Mouse (Mus musculus) forebrain, embryonic 16.5 days (tissue): ENCODE measurements around the gene Olfr221. TPM values are rescaled to one million over a fixed set of nuclear protein-coding genes. Genes with fewer than 3 reads are reported as not detected.

ENCODE experiments used
- ATAC-seq: fragments of 200-750 bp; cut with Nextera tagmentation; 2 replicates; pipeline ENCODE4 v1.8.0; 2017; ENCODE audit warnings: mild to moderate bottlenecking, moderate library complexity
- H3K27ac ChIP-seq: fragments of 300-500 bp; sonication (generic); 2 replicates; pipeline ENCODE4 v1.5.1; 2014; ENCODE audit warnings: low read length, control low read depth
- H3K27me3 ChIP-seq: fragments of 300-500 bp; sonication (generic); replicated peaks from 2 replicates; pipeline ENCODE4 v1.6.1; 2014; ENCODE audit warnings: low read length; ENCODE audit not compliant: control insufficient read depth, insufficient read depth
- H3K36me3 ChIP-seq: fragments of 300-500 bp; sonication (generic); 2 replicates; pipeline ENCODE4 v1.6.1; 2014; ENCODE audit not compliant: control insufficient read depth, insufficient read depth
- H3K4me1 ChIP-seq: fragments of 300-500 bp; sonication (generic); replicated peaks from 2 replicates; pipeline ENCODE4 v1.6.1; 2014; ENCODE audit warnings: low read length; ENCODE audit not compliant: control insufficient read depth, insufficient read depth
- H3K4me2 ChIP-seq: fragments of 300-500 bp; sonication (generic); 2 replicates; pipeline ENCODE4 v1.6.1; 2014; ENCODE audit warnings: mild to moderate bottlenecking, low read length, control low read depth
- H3K4me3 ChIP-seq: fragments of 300-500 bp; sonication (generic); replicated peaks from 2 replicates; pipeline ENCODE4 v1.5.1; 2014; ENCODE audit warnings: mild to moderate bottlenecking, low read length, control low read depth
- H3K9ac ChIP-seq: fragments of 300-500 bp; sonication (generic); replicated peaks from 2 replicates; pipeline ENCODE4 v1.6.1; 2014; ENCODE audit warnings: low read depth, low read length, control low read depth
- H3K9me3 ChIP-seq: fragments of 300-500 bp; sonication (generic); 2 replicates; pipeline ENCODE4 v1.6.1; 2016; ENCODE audit warnings: low read length; ENCODE audit not compliant: control insufficient read depth
- WGBS: fragments of 180-500 bp; shearing (Covaris S2); extraction: QIAGEN DNeasy Blood & Tissue Kit; methylation state at CpG from one replicate; pipeline ENCODE4 v1.1.7; 2014; 5-methylcytosine and 5-hydroxymethylcytosine counted together
- polyA plus RNA-seq: library from polyadenylated mRNA; unstranded; fragments of >200 nt; fragmentation: Nextera tagmentation; extraction: Ambion mirVana; gene quantifications from 2 replicates; pipeline ENCODE4 v1.2.1, GENCODE M21; 2015

Gene Olfr221
- polyA plus RNA-seq, 1 experiment from 2014 or later, result not detected

DNA sequence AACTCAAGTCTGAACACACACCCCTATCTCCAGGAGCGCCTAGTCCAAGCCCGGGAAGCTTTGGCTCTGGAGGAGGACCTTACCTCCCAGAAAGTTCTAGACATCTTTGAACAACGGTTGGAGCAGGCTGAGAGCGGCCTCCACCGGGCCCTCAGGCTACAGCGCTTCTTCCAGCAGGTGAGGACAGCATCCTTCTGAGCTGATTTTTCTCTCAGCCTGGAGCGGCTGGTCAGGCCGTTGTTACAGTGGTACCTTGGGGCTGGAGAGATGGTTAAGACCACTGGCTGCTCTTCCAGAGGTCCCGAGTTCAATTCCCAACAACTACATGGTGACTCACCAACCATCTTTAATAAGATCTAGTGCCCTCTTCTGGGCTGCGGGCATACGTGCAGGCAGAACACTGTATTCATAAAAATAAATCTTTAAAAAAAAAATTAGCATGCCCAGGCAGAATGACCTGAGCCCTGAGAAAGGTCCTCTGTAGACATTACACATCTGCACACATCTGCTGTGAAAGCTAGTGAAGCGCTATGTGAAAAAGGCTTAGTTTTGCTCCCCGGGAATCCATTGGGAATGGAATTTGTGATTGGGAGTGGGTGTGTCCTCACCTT, 45.9 kb downstream of the Olfr221 start:
- H3K4me1 ChIP-seq, result 0 out of 2 replicates have a peak, but pooled peaks cover 2% of the 10 kb centered on the region
- H3K36me3 ChIP-seq, result peaks cover 24% of the 10 kb centered on the region
- H3K27me3 ChIP-seq, result no peaks in the 10 kb centered on the region
- H3K9me3 ChIP-seq, result no peaks in the 10 kb centered on the region
- WGBS, result 85% methylated on average over 13 of the region's 13 CpGs
- H3K4me2 ChIP-seq, result no peak overlapping the region
- no peak overlapping the region for H3K4me3 ChIP-seq
- no peak overlapping the region for H3K27ac ChIP-seq
- no peak overlapping the region for H3K9ac ChIP-seq
- ATAC-seq, result 0 out of 2 replicates have a peak, but pooled peaks have one; percentile 13

DNA sequence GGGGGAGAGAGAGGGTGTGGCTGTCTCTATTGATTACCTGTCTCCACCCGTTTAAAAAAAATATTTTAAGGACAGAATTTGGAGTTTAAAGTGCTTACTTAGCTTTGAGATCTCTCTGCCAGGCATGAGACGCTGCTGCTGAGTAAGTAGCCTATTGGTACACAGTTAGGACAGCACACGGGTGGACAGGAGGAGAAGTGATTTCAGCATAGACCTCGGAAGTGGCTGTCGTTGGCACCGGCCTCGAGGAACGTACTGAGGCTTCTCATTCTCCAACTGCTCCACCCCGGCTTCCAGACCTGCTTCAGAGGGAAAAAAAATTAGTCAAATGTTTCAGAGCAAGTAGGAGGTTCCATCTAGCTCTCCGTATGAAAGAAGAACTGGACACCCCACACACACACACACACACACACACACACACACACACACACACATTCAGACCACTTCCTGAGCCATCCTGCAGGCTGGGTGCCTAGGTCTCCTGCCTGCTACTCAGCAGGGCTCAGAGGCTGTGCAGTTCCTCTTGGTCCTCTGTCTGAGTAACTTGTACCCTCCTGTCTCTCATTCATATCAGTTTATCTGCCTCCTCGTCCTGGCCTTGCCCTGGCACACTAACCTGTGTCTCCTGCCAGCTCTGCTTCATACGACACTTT, 46.9 kb downstream of the Olfr221 start:
- H3K4me1 ChIP-seq, result 0 out of 2 replicates have a peak, but pooled peaks cover 2% of the 10 kb centered on the region
- H3K4me2 ChIP-seq, result no peak overlapping the region
- H3K9ac ChIP-seq, result no peak overlapping the region
- no peak overlapping the region for H3K4me3 ChIP-seq
- no peak overlapping the region for H3K27ac ChIP-seq
- WGBS, result 79% methylated on average over 12 of the region's 12 CpGs
- ATAC-seq, result no peak
- peaks cover 27% of the 10 kb centered on the region for H3K36me3 ChIP-seq
- no peaks in the 10 kb centered on the region for H3K27me3 ChIP-seq
- no peaks in the 10 kb centered on the region for H3K9me3 ChIP-seq

DNA sequence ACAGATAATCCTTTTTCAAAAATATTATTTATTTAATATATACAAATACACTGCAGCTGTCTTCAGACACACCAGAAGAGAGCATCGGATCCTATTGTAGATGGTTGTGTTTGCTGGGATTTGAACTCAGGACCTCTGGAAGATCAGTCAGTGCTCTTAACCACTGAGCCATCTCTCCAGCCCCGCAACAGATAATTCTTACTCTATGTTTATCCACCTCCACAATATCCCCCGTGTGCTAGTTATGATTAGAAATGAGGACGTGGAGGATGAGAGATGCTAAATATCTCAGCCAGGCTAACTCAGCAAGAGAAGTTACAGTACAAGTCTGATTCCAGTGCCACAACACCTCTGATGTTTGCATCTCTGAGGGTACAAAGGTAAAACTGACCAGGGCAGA, 47.8 kb downstream of the Olfr221 start:
- Histone ChIP-seq H3K9me3 (no peaks in the 10 kb centered on the region), H3K27ac (no peak overlapping the region), H3K27me3 (no peaks in the 10 kb centered on the region), H3K36me3 (peaks cover 27% of the 10 kb centered on the region), H3K4me1 (0 out of 2 replicates have a peak, but pooled peaks cover 2% of the 10 kb centered on the region), H3K4me3 (no peak overlapping the region), H3K4me2 (no peak overlapping the region), H3K9ac (no peak overlapping the region)
- 92% methylated on average over 4 of the region's 4 CpGs for WGBS
- ATAC-seq, result no peak

DNA sequence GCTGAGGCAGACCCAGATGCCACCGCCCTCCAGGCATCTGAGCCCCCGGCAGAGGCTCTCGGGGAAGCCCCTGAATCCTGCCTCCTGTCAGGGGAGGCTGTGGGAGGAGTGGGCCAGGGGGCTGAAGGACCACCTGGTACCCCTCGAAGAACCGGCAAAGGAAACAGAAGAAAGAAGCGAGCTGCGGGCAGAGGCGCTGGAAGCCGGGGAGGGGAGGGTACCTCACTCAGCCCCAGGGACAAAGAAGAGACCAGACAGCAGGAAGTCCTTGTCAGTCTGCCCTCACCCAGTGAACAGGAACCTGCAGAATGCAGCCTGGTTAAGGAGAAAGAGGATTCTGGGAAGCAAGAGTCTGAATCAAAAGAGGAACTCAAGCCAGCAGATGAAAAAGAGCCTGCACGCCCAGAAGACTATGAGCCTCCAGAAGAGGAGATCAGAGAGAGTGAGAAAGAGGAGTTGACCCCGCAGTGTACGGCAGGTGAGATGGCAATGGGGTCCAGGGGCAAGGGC, 52.7 kb downstream of the Olfr221 start:
- H3K4me1 ChIP-seq, result peaks cover 19% of the 10 kb centered on the region
- peaks cover 15% of the 10 kb centered on the region for H3K36me3 ChIP-seq
- H3K4me2 ChIP-seq, result no peak overlapping the region
- H3K27ac ChIP-seq, result no peak overlapping the region
- H3K9ac ChIP-seq, result no peak overlapping the region
- WGBS, result 61% methylated on average over 12 of the region's 12 CpGs
- no peak for ATAC-seq
- H3K27me3 ChIP-seq, result no peaks in the 10 kb centered on the region
- no peak overlapping the region for H3K4me3 ChIP-seq
- H3K9me3 ChIP-seq, result no peaks in the 10 kb centered on the region

DNA sequence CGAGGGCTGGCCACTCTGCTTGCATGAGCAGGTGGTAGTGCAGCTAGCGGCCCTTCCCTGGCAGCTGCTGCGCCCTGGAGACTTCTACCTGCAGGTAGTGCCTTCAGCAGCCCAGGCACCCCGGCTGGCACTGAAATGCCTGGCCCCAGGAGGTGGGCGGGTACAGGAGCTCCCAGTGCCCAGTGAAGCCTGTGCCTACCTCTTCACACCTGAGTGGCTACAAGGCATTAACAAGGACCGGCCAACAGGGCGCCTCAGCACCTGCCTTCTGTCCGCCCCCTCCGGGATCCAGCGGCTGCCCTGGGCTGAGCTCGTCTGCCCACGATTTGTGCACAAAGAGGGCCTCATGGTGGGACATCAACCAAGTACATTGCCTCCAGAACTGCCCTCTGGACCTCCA, 53.5 kb downstream of the Olfr221 start:
- Histone ChIP-seq H3K9me3 (no peaks in the 10 kb centered on the region), H3K4me1 (peaks cover 25% of the 10 kb centered on the region), H3K27ac (no peak overlapping the region), H3K27me3 (no peaks in the 10 kb centered on the region), H3K36me3 (peaks cover 10% of the 10 kb centered on the region; the same call in 1 of the 2 replicates), H3K4me2 (no peak overlapping the region), H3K9ac (no peak overlapping the region), H3K4me3 (no peak overlapping the region)
- no peak for ATAC-seq
- 76% methylated on average over 12 of the region's 12 CpGs for WGBS

DNA sequence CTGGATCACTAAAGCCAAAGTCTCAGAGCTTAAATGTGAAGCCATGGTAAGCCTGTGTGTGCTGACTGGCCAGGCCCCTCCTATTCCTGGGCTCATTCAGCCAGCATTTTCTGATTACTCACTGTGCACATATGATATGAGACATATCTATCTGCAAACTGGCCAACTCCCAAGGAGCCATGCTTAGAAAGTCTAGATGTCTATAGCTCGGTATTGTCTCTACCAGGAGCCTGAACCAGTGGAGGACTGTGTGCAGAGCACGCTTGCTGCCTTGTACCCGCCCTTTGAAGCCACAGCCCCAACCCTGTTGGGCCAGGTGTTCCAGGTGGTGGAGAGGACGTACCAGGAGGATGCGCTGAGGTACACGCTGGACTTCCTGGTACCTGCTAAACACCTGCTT, 55.1 kb downstream of the Olfr221 start:
- no peaks in the 10 kb centered on the region for H3K9me3 ChIP-seq
- H3K9ac ChIP-seq, result no peak overlapping the region

DNA sequence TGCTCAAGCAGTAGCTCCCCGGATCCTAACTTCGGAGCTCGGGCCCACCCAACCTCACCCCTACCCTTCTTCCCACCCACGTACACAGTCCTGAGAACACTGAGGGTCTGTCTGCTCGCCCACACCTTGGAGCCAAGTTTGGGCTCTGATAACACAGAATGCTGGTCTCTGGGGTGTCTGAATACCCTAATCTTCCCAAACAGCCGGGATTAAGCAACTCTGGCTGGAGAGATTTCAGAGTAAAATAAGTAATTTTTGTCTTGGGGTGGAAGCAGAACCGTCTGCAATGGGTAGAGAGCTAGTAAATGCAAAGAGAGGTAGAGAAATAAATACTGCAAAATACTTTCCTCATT, 56.1 kb downstream of the Olfr221 start:
- peak overlapping the region; percentile 83 for H3K4me2 ChIP-seq

More for the DNA sequence above, 55.1 kb downstream of the Olfr221 start:
- H3K27me3 ChIP-seq, result no peaks in the 10 kb centered on the region
- H3K4me2 ChIP-seq, result no peak overlapping the region
- H3K27ac ChIP-seq, result no peak overlapping the region
- 92% methylated on average over 6 of the region's 6 CpGs for WGBS
- no peak overlapping the region for H3K4me3 ChIP-seq
- peaks cover 6% of the 10 kb centered on the region; the same call in 1 of the 2 replicates for H3K36me3 ChIP-seq
- ATAC-seq, result no peak
- peaks cover 27% of the 10 kb centered on the region for H3K4me1 ChIP-seq

DNA sequence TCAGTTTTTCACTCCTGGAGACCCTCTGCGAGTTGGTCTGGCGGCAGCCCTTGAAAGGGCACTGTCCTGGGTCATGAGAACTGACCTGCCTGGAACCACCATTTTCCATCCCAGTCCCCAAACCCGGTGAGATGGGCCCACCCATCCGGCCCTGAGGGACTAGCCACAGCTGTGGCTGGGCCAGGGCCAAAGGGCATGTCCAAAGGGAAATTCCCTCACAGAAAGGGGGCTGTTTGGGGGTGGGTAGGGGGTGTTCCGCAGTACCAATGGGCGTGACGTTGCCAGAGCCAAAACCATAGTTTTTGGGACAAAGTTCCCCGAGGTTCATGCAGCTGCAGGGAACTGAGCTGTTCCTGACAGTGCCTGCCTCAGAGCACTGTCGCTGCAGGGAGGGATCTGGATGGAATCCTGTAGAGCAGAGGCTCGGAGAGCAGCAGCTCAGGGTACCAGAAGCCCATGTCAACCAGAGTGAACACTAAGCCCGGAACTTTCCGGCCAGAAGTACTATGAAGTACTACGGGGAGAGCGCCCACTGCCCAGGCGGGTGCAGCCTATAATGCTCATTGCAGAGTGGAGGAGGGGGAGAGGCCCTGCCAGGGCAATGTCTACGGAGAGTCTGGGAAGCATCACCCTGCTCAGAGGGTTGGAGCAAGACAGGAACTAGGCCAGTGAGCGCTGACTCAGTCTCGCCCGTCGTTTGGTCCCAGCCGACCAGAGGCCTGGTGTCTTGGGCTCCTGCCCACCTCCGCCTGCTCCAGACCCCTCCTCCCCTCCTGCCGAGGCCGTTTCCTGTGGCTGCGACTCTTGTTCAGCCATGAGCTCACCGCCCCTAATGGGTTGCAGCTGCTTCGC, 56.7 kb downstream of the Olfr221 start:
- H3K4me2 ChIP-seq, result peak overlapping the region; percentile 83
- under 1% methylated on average over 27 of the region's 27 CpGs for WGBS

More for the DNA sequence above, 56.1 kb downstream of the Olfr221 start:
- Histone ChIP-seq H3K36me3 (0 out of 2 replicates have a peak, but pooled peaks cover 2% of the 10 kb centered on the region), H3K9me3 (no peaks in the 10 kb centered on the region), H3K9ac (peak overlapping the region; percentile 89), H3K27ac (peak overlapping the region; percentile 88), H3K4me1 (peaks cover 27% of the 10 kb centered on the region), H3K27me3 (no peaks in the 10 kb centered on the region), H3K4me3 (peak overlapping the region; percentile 62)
- 3% methylated on average over 7 of the region's 7 CpGs for WGBS
- no peak for ATAC-seq

More for the DNA sequence above, 56.7 kb downstream of the Olfr221 start:
- Histone ChIP-seq H3K9ac (peak overlapping the region; percentile 89), H3K36me3 (no peaks in the 10 kb centered on the region), H3K27me3 (no peaks in the 10 kb centered on the region), H3K9me3 (no peaks in the 10 kb centered on the region), H3K27ac (peak overlapping the region; percentile 88), H3K4me1 (peaks cover 27% of the 10 kb centered on the region), H3K4me3 (peak overlapping the region; percentile 62)
- ATAC-seq, result peak; percentile 60
